Mouse (Mus musculus): ENCODE measurements at regions not wholly inside any gene's neighbourhood (a gene's known extent, or its start where the extent isn't known, plus 50 kb on each side); places are given as distances from the start of the nearest gene placed in this dataset.

DNA sequence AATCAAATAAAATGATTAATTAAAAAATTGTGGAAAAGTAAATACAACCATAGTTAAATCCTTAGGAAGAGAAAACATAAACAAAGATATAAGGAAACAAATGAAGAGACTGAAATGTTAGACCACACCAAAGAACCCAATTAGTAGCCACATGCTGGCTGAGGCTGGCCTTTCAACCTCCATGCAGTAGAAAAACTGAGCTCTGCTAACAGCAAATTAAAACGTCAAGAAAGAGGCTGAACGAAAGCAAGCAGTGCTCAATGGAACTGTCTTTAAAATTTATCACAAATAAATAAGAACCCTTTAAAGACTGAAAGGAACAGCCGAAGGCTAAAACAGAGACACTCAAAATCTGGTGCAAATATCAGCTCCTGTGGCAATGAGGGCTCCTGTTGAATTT, 509.3 kb upstream of the Dmac1 start:
- TF ChIP-seq GATA1 (IDR thresholded peaks at IDR 0.05; ENCODE audit: borderline replicate concordance, low read length) (no peak), CTCF (IDR thresholded peaks at IDR 0.05; ENCODE audit: low read depth, low read length) (no peak), TAL1 (conservative IDR thresholded peaks at IDR 0.05; ENCODE audit: low read depth, low read length) (no peak), POLR2AphosphoS5 (IDR thresholded peaks at IDR 0.05; ENCODE audit: insufficient replicate concordance, low read depth, low read length) (no peak)

All from G1E (cell line).